Mouse (Mus musculus): Measurements from ENCODE around the gene Actr8. TPM values are rescaled to one million over a fixed set of nuclear protein-coding genes. Genes with fewer than 3 reads are reported as not detected.
A peak's percentile ranks its signal among the peaks of the same experiment; 100 is the strongest.

Gene Actr8
- polyA plus RNA-seq, 1 experiment from 2014 or later: 38.5 TPM

DNA sequence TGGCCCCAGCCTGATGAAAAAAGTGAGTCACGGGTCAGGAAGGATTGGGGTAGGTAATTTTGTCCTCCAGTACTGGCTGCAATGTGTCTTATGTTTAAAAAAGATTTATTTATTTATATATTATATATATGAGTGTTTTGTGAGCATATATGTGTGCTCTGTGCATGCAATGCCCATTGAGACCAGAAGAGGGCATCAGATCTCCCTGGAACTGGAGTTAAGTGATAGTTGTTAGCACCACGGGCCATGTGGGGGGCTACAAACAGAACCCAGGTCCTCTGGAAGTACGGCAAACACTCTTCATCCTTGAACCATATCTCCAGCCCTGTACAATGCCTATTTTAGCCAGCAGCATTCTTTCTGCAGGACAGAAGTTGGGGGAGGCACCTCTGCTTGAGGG, 69.9 kb downstream of the Actr8 start:
- H3K9ac ChIP-seq (replicated peaks; ENCODE audit: low read depth): no peak overlapping the region
- H3K36me3 ChIP-seq (ENCODE audit: insufficient read depth, low read length): no peaks in the 10 kb centered on the region
- H3K4me3 ChIP-seq (ENCODE audit: low read depth, low read length): no peak overlapping the region
- H3K4me2 ChIP-seq (replicated peaks; ENCODE audit: low read depth, low read length): no peak overlapping the region
- no peaks in the 10 kb centered on the region for H3K4me1 ChIP-seq (ENCODE audit: insufficient read depth, low read depth, low read length)
- no peak for TF ChIP-seq EP300 (IDR thresholded peaks at IDR 0.05)
- TF ChIP-seq CTCF (IDR thresholded peaks at IDR 0.05): peak; percentile 37
- DNase-seq (ENCODE audit: low spot score): no peak
- H3K27ac ChIP-seq (ENCODE audit: low read length): no peak overlapping the region
- 69% methylated on average over 3 of the region's 3 CpGs for WGBS
- H3K9me3 ChIP-seq (ENCODE audit: low read length): no peaks in the 10 kb centered on the region
- ATAC-seq: no peak
- H3K27me3 ChIP-seq (replicated peaks; ENCODE audit: insufficient read depth, low read length): no peaks in the 10 kb centered on the region

DNA sequence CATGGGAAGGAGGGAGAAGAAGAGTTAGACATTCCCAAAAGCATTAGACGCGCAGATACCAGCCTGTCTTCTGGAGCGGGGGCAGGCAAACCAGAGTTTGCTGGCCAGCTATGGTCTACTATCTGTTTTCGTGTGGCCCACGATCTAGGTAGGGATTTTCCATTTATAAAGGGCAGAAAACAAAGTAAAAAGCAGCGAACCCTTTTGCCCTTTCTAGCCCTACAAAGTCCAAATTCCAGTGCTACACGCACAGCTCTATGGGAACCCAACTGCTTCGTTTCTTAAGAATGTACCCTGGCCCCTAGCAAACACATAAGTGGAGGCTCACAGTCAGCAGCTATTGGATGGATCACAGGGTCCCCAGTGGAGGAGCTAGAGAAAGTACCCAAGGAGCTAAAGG, 72.1 kb downstream of the Actr8 start:
- WGBS: 88% methylated on average over 8 of the region's 8 CpGs
- Histone ChIP-seq H3K9me3 (ENCODE audit: low read length) (no peaks in the 10 kb centered on the region), H3K4me3 (ENCODE audit: low read depth, low read length) (no peak overlapping the region), H3K4me1 (ENCODE audit: insufficient read depth, low read depth, low read length) (no peaks in the 10 kb centered on the region), H3K27me3 (replicated peaks; ENCODE audit: insufficient read depth, low read length) (no peaks in the 10 kb centered on the region), H3K27ac (ENCODE audit: low read length) (no peak overlapping the region), H3K36me3 (ENCODE audit: insufficient read depth, low read length) (no peaks in the 10 kb centered on the region), H3K4me2 (replicated peaks; ENCODE audit: low read depth, low read length) (no peak overlapping the region), H3K9ac (replicated peaks; ENCODE audit: low read depth) (no peak overlapping the region)
- ATAC-seq (no peak), DNase-seq (ENCODE audit: low spot score) (no peak)
- TF ChIP-seq EP300 (IDR thresholded peaks at IDR 0.05) (no peak), CTCF (IDR thresholded peaks at IDR 0.05) (no peak)

- no peaks in the 10 kb centered on the region for H3K27me3 ChIP-seq (replicated peaks; ENCODE audit: insufficient read depth, low read length)
- H3K9me3 ChIP-seq (ENCODE audit: low read length): no peaks in the 10 kb centered on the region
- H3K4me2 ChIP-seq (replicated peaks; ENCODE audit: low read depth, low read length): no peak overlapping the region
- WGBS: 51% methylated on average over 7 of the region's 7 CpGs
- H3K4me1 ChIP-seq (ENCODE audit: insufficient read depth, low read depth, low read length): no peaks in the 10 kb centered on the region
- ATAC-seq (no peak), DNase-seq (ENCODE audit: low spot score) (no peak)
- H3K36me3 ChIP-seq (ENCODE audit: insufficient read depth, low read length): no peaks in the 10 kb centered on the region
- H3K4me3 ChIP-seq (ENCODE audit: low read depth, low read length): no peak overlapping the region
- TF ChIP-seq CTCF (IDR thresholded peaks at IDR 0.05): no peak
- no peak for TF ChIP-seq EP300 (IDR thresholded peaks at IDR 0.05)
- no peak overlapping the region for H3K27ac ChIP-seq (ENCODE audit: low read length)
- H3K9ac ChIP-seq (replicated peaks; ENCODE audit: low read depth): no peak overlapping the region
Observed at GRCm38 (mm10) chr14:30054922-30055321, 76.8 kb downstream of the Actr8 start.

Small RNAs within 50 kb of the gene (microRNA-seq; reads per million reads assigned to microRNA genes)
- not detected for gene Mir6947

Other genes starting within 250 kb of the Actr8 start
- gene Selenok, start 10.0 kb upstream of the Actr8 start, polyA plus RNA-seq (2015; fragmentation: Nextera tagmentation; extraction: Ambion mirVana): 445 and 477 TPM in 2 replicates
- 0.11 and 0.31 TPM in 2 replicates for gene Il17rb, start 30.6 kb downstream of the Actr8 start, polyA plus RNA-seq (2015; fragmentation: Nextera tagmentation; extraction: Ambion mirVana)
- gene Chdh, start 30.7 kb downstream of the Actr8 start, polyA plus RNA-seq (2015; fragmentation: Nextera tagmentation; extraction: Ambion mirVana): 0.80 and 1.5 TPM in 2 replicates

Data from lung, postnatal 0 days (tissue).